Mouse (Mus musculus): ENCODE data around the gene Etfb.
"Not testable (repeated sequence)": the region's sequence is repeated elsewhere in the genome, so short reads cannot be mapped to it uniquely, and the experiment has no call there.

Gene Etfb

DNA sequence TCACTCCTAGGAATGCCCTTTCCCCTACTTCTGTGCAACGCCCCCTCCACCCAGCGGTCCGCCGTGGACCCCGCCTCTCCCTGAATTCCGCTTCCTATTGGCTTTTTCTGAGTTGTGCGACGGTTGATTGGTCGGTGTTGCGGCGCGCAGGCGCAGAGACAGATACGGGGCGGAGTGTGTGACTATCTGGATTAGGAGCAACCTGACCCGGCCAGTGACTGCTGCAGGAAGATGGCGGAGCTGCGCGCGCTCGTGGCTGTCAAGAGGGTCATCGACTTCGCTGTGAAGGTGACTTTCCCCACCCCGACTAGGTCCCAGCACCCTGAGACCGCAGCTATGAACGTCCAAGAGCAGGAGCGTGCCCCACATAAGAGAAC lies at the start of gene Etfb, which contains the start of gene Gm45233:
Etfb (plus strand) TSS at position 167 of the 377 bp plus-strand sequence.
Gm45233 (plus strand) TSS at position 212 of the 377 bp plus-strand sequence.
- DNase-seq (ENCODE audit: low read depth, low spot score) = peak; percentile 97

DNA sequence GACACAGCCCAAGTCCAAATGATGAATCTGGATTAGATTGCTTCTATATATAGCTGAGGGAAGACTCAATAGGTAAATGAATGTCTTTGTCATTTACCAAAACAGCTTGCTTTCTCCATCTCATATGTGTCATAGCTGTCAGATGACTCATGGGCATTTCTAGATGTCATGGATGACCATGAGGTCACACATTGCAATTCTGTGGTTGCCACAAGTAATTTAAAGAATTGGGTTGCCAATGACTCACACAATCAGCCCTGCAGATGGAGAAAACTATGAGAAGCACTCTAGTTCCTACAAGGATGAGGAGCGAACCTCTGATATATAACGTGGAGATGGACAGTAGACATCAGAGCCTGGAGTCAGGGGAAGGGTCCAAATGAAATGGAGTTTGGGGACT lies 44.4 kb upstream of the Etfb start:
- DNase-seq (ENCODE audit: low read depth, low spot score) = no peak

GRCm38 (mm10) chr7:43402718-43403117 lies 41.2 kb upstream of the Etfb start:
- DNase-seq (ENCODE audit: low read depth, low spot score) = no peak

- DNase-seq (ENCODE audit: low read depth, low spot score) = no peak
Observed at GRCm38 (mm10) chr7:43407573-43407972, 36.3 kb upstream of the Etfb start.

- no peak for DNase-seq (ENCODE audit: low read depth, low spot score)
Observed at GRCm38 (mm10) chr7:43408131-43408553, 35.7 kb upstream of the Etfb start, which contains the start of gene Siglecg. Gene Siglecg (plus strand): TSS chr7:43408204.

GRCm38 (mm10) chr7:43409084-43409483 lies 34.8 kb upstream of the Etfb start:
- no peak for DNase-seq (ENCODE audit: low read depth, low spot score)

- DNase-seq (ENCODE audit: low read depth, low spot score) = not testable (repeated sequence)
Observed at GRCm38 (mm10) chr7:43411724-43412123, 32.2 kb upstream of the Etfb start.

GRCm38 (mm10) chr7:43417298-43417697 lies 26.6 kb upstream of the Etfb start:
- no peak for DNase-seq (ENCODE audit: low read depth, low spot score)

DNA sequence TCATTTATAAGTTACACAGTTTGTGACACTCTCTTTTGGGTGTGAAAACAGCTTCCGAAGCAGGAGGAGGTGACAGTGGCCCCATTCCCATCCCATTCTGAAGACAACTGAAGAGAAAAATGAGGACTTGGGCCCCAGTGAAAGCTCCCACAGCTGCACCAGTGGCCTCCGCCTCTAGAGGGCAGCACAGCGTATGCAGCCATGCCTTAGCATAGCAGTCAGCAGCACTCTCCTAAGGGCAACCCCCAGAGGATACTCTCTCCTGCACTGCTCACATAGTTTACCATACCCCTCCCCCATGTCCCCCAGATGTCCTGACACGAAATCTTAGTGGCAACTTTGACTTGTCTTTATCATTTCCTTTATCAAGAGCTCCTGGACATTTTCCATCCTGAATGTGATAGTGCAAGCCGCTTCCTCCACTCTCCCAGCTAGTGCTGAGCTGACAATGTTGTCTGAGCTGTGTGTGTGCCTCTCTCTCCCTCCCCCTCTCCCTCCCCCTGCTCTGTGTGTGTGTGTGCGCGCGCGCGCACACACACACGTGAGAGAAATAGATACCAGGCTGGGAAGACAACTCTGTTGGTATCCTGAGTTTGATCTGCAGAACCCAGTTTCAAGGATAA lies 20.8 kb upstream of the Etfb start:
- DNase-seq (ENCODE audit: low read depth, low spot score) = peak; percentile 83

GRCm38 (mm10) chr7:43423991-43424625 lies 19.8 kb upstream of the Etfb start:
- DNase-seq (ENCODE audit: low read depth, low spot score) = no peak

DNA sequence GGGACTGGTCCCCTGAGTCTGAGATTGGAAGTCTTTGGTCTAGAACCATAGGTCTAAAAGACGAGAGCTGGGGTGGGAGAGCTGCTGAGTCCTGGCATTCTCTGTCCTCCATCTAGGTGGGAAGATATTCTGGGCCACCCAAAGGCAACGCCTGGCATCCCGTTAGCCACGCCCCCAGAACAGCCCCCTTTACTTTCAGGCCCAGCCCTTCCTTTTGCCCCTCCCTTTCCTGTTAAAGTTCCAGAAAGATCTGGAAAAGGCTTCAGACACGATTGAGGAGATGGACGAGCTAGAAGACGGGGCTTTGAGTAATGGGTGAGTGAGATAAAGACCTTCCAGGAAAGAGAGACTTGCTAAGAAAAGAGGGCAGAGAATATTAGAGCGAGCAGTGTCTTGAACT lies 16.5 kb upstream of the Etfb start, which contains the start of gene Lim2:
Lim2 (plus strand) TSS at position 265 of the 400 bp plus-strand sequence.
- no peak for DNase-seq (ENCODE audit: low read depth, low spot score)

DNA sequence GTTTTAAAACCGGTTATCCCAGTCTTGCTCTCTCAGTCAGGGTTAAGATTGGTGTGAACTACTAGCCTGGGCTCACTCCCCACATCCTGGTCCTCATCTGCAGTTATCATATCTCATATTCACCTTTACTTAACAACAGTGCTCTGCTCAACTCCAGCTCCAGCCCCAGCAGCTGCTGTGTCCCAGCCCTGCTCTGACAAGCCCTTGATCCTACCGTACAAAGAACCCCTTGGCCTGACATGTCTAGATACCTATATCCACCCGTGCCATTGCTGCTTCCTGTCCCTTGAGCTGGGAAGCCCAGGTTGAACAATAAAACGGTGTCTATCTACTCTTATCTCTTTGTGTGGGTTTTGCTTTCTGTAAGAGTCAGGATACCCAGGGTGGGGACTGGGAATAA lies 14.4 kb upstream of the Etfb start:
- DNase-seq (ENCODE audit: low read depth, low spot score) = no peak

- DNase-seq (ENCODE audit: low read depth, low spot score) = no peak
Observed at GRCm38 (mm10) chr7:43432891-43433290, 11.0 kb upstream of the Etfb start.

DNA sequence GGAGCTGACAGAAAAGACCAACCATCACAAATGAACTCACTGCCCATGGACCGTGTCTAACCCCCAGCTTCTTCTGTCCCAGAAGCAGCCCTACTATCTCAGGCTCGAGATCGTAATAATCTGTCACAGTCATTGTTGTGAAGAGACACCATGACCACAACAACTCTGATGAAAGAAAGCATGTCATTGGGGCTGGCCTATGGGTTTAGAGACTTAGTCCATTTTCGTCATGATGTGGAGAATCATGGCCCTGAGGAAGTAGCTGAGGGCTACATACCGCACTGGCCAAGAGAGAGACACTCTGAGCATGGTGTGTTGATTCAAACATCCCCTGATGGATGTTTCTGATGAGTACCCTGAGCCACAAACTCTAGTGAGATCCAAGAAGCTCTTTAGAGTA lies 9.2 kb upstream of the Etfb start:
- no peak for DNase-seq (ENCODE audit: low read depth, low spot score)

DNA sequence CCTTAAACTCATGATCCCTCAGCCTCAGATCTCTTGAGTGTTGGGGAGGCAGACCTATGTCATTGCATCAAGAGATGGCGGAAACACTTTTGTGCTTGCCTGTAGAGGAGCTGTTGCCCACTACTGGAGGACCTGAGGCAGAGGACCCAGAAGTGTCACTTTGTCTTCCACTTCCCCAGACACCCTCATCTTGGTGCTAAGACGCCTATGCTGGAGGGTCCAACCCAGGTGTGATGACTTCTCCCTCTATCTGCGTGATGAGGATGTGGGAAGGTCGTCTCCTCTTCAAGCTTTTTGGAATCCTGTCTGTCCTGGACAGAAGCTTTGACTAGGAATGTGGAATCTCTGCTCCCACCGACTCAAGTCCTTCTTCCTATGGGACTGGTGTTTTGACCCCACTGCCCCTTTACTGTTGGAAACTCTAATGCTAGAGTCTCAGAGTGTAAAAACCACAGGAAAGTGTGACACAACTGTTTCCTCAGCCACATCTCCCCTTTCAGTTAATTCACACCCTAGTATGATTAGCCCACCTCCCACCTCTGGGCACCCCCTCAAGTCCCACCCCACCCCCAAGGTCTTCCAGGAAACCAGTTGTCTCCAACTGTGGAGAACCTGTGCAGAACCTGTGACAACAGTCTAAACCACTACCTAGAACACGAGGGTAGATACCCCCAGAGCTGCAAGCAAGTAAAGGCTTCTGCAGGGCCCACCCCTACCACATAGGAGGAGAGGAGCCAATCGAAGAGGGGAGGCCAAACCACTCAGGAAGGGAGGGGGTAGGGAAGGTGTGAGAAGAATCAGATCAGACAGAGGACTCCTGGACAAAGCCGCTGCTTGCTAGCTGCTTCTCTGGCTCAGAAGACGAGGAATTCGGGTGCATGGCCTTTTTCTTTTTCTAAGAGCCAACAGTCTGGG lies 7.3 kb upstream of the Etfb start, which contains the start of gene Nkg7:
Nkg7 (plus strand) TSS at position 733 of the 915 bp plus-strand sequence.
- DNase-seq (ENCODE audit: low read depth, low spot score) = no peak

GRCm38 (mm10) chr7:43438611-43439010 lies 5.3 kb upstream of the Etfb start:
- DNase-seq (ENCODE audit: low read depth, low spot score) = no peak

GRCm38 (mm10) chr7:43440482-43440881 lies 3.4 kb upstream of the Etfb start, which contains the start of gene Cldnd2:
Gene Cldnd2 (plus strand): TSS chr7:43440782.
- DNase-seq (ENCODE audit: low read depth, low spot score) = no peak

DNA sequence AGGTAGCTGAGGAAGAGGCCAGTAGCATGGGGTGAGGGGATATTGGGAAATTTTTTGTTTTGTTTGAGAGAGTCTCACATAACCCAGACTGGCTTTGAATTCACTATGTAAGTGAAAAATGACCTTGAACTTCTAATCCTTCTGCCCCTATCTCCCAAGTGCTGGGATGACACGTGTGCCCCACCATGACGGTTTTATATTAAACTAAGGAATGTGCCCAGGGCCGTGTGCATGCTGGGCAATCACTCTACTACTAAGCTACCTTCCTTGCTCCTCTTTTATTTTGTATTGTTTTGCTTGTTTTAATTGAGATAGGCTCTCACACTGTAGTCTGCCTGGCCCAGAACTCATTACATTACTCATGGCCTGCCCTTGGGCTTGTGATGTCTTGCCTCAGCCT lies 2.8 kb upstream of the Etfb start:
- no peak for DNase-seq (ENCODE audit: low read depth, low spot score)

DNA sequence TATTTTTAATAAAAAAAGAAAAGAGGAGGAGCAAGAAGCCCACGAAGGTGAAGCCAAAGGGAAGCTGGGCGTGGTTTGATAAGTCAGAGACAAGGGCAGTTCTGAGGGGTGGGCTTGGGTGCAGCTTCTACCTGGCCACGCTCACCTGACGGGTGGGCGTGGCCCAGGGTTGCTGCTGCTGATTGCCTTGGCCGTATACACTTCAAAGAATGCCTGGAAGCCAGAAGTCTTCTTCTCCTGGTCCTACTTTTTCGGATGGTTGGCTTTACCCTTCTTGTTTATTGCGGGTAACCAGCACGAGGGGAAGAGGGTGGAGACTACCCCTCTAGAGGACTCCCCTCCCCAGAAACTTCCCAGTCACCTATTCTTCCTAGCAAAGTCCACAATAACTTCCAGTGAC lies 1.2 kb upstream of the Etfb start:
- DNase-seq (ENCODE audit: low read depth, low spot score) = no peak

DNA sequence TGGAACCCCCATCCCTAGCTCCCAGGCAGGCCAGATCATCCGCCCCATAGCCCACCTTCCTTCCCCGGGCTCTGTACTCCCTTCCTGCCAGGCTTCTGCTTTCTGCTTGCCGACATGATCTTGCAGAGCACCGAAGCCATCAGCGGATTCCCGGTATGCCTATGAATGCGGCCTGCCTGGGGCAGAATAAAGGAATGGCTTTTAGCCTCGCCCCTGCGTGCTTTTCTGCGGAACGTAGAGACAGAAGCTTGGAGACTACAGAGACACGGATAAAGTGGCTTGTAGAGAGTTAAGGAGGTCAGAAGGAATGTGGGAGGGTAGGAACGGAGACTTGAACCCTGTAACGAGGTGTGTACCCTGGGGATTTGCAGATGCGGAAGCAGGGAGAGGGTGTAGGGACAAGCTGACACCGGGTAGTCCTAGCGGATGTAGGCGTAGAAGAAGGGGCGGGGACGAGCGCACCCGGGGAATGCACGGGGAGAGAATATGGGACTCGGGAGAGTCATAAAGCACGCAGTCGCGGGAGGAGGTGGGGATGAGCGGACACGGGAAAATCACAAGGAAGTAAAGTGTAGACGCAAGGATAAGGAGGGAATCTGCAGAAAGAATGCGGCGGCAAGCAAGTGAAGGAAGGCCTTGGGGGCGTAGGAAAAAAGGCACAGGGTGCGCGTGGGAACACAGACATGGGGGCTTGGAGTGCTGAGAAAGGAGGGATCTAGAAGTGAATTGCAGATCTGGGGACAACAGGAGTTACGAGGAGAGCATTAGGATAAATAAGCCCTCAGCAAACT lies 562 bp upstream of the Etfb start:
- DNase-seq (ENCODE audit: low read depth, low spot score) = peak; percentile 78

GRCm38 (mm10) chr7:43447801-43448200 lies 3.9 kb downstream of the Etfb start:
- DNase-seq (ENCODE audit: low read depth, low spot score) = no peak
